Mouse (Mus musculus) limb, embryonic 11.5 days (tissue): Measurements from ENCODE around the gene Eif1ad. TPM values are rescaled to one million over a fixed set of nuclear protein-coding genes. Genes with fewer than 3 reads are reported as not detected.
"Not testable (repeated sequence)": the region's sequence is repeated elsewhere in the genome, so short reads cannot be mapped to it uniquely, and the experiment has no call there.

Experiments
- ATAC-seq: fragments of 200-750 bp; cut with Nextera tagmentation; 2 replicates; pipeline ENCODE4 v1.8.0; 2017; ENCODE audit warnings: low read depth; ENCODE audit not compliant: insufficient number of reproducible peaks, low FRiP score, low TSS enrichment
- DNase-seq: peaks from one replicate; pipeline ENCODE4 v3.0.0-alpha.2; 2015; ENCODE audit warnings: low spot score
- H3K27ac ChIP-seq: fragments of 300-500 bp; sonication (generic); replicated peaks from 2 replicates; pipeline ENCODE4 v1.5.1; 2014; ENCODE audit warnings: low read depth, mild to moderate bottlenecking, low read length
- H3K27me3 ChIP-seq: fragments of 300-500 bp; sonication (generic); 2 replicates; pipeline ENCODE4 v1.6.1; 2014; ENCODE audit warnings: mild to moderate bottlenecking, low read length, mixed read lengths; ENCODE audit not compliant: control insufficient read depth, insufficient read depth
- H3K36me3 ChIP-seq: fragments of 300-500 bp; sonication (generic); 2 replicates; pipeline ENCODE4 v1.6.1; 2014; ENCODE audit warnings: mild to moderate bottlenecking, low read length, moderate library complexity, mixed read lengths; ENCODE audit not compliant: control insufficient read depth, insufficient read depth
- H3K4me1 ChIP-seq: fragments of 300-500 bp; sonication (generic); 2 replicates; pipeline ENCODE4 v1.6.1; 2014; ENCODE audit warnings: low read length, mixed read lengths; ENCODE audit not compliant: control insufficient read depth, insufficient read depth
- H3K4me2 ChIP-seq: fragments of 300-500 bp; sonication (generic); 2 replicates; pipeline ENCODE4 v1.6.1; 2014; ENCODE audit warnings: low read depth, mild to moderate bottlenecking, moderate library complexity; ENCODE audit not compliant: severe bottlenecking
- H3K4me3 ChIP-seq: fragments of 300-500 bp; sonication (generic); 2 replicates; pipeline ENCODE4 v1.5.1; 2014; ENCODE audit warnings: low read depth, low read length
- H3K9ac ChIP-seq: fragments of 300-500 bp; sonication (generic); 2 replicates; pipeline ENCODE4 v1.6.1; 2014; ENCODE audit warnings: mild to moderate bottlenecking, low read length
- H3K9me3 ChIP-seq: fragments of 300-500 bp; sonication (generic); 2 replicates; pipeline ENCODE4 v1.6.1; 2016; ENCODE audit warnings: low read length; ENCODE audit not compliant: control insufficient read depth
- WGBS: fragments of 180-500 bp; shearing (Covaris S2); extraction: QIAGEN DNeasy Blood & Tissue Kit; methylation state at CpG from one replicate; pipeline ENCODE4 v1.1.7; 2014; 5-methylcytosine and 5-hydroxymethylcytosine counted together
- polyA plus RNA-seq: library from polyadenylated mRNA; unstranded; fragments of >200 nt; fragmentation: Nextera tagmentation; extraction: Ambion mirVana; gene quantifications from 2 replicates; pipeline ENCODE4 v1.2.1, GENCODE M21; 2014

Eif1ad gene
- polyA plus RNA-seq, 1 experiment from 2014 or later: 78.9 TPM

DNA sequence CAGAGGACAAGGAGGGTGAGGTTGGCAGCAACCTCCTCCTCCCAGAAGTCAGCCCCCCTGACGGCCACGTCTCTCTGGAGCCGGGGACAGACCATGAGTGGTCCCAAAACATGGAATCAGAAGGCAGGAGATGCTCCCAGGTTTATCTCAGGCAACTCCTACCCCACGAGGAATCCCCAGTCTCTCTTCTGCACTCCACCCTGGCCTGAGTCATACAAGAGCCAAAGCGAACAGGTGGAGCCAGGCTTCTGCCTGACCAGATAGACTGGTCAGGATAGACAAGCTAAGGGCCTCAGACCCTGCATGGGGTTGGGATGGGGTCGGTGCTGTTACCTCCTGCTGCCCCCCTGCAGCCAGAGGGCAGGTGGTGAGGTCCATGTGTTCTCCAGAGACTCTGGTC, 18.5 kb upstream of the Eif1ad start:
- no peak overlapping the region for H3K4me2 ChIP-seq
- WGBS: 84% methylated on average over 6 of the region's 6 CpGs
- H3K4me1 ChIP-seq: peaks cover 3% of the 10 kb centered on the region; the same call in 1 of the 2 replicates
- DNase-seq (no peak), ATAC-seq (no peak)
- no peaks in the 10 kb centered on the region for H3K36me3 ChIP-seq
- H3K4me3 ChIP-seq: no peak overlapping the region
- 0 out of 2 replicates have a peak, but pooled peaks cover 4% of the 10 kb centered on the region for H3K27me3 ChIP-seq
- no peaks in the 10 kb centered on the region for H3K9me3 ChIP-seq
- no peak overlapping the region for H3K27ac ChIP-seq
- H3K9ac ChIP-seq: no peak overlapping the region

DNA sequence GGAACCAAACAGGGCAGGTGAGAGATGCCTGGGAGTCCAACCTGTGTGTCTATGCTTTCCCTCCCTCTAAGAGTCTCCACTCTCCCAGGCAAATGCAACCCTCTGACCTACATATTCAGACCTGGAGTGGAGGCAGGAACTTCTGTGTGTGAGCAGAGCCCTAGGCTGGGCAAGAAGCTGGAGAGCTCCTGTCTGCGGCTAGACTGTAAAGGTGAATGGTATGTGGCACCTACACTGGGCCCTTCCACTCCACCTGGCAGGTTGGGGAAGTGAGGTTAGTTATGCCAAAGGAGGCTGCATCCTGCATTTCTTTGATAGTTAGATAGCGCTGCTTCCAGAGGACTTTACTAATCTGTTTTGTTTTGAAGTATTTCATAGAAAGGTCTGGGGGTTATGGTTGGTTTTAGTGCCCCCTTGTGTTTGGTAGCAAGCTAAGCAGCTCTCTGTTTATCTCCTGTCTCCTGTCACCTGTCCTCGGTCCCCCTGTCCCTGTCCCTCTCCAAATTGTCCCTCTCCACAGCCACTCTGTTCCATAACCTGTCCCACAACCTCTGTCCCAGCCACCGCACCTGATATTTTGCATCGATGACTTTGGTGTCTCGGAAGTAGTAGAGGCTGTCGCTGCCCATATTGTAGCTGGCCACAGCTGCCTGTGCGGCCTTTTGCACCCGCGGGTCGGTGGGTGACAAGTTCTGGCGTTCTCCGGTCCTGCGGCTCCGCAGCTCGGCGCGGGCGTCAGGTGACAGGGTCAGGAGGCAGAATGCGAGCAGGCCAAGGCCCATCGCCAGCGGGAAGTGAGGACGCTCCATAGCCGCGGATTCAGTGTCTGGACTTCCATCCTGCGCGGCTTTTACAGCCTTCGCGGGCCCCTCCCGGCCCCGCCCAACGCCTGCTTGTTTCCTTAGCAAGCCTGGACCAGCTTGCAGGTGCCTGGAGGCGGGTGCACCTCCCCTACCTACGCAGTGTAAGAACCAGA, 17.7 kb upstream of the Eif1ad start:
- H3K9me3 ChIP-seq: no peaks in the 10 kb centered on the region
- H3K36me3 ChIP-seq: no peaks in the 10 kb centered on the region
- H3K4me1 ChIP-seq: peaks cover 3% of the 10 kb centered on the region; the same call in 1 of the 2 replicates
- peak; percentile 48 for DNase-seq
- peak overlapping the region; percentile 71 for H3K4me2 ChIP-seq
- 5% methylated on average over 34 of the region's 34 CpGs for WGBS
- H3K27ac ChIP-seq: no peak overlapping the region
- peak overlapping the region; percentile 50 for H3K9ac ChIP-seq
- ATAC-seq: no peak
- 0 out of 2 replicates have a peak, but pooled peaks cover 4% of the 10 kb centered on the region for H3K27me3 ChIP-seq
- H3K4me3 ChIP-seq: peak overlapping the region; percentile 33

DNA sequence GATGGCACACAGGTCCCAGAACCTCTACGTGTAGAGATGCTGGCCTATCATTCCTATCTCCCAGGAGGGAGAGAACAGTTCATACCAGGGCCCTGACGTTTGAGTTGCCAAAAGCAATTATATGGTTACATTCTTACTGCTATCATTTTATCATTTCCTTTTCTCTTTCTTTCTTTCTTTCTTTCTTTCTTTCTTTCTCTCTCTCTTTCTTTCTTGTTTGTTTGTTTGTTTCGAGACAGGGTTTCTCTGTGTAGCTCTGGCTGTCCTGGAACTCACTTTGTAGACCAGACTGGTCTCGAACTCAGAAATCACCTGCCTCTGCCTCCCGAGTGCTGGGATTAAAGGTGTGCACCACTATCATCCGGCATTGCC, 17.1 kb upstream of the Eif1ad start, which contains the start of gene Cst6:
Gene Cst6 (minus strand): TSS at position 73 of the 372 bp plus-strand sequence.
- Histone ChIP-seq H3K4me2 (peak within 1 kb of the TSS; percentile 71), H3K9ac (peak within 1 kb of the TSS; percentile 50), H3K4me3 (peak within 1 kb of the TSS; percentile 33)
- not testable (repeated sequence) for H3K9me3 ChIP-seq, H3K36me3 ChIP-seq, H3K27me3 ChIP-seq, H3K27ac ChIP-seq, DNase-seq, H3K4me1 ChIP-seq, ATAC-seq
- 65% methylated on average over 6 of the region's 6 CpGs for WGBS

DNA sequence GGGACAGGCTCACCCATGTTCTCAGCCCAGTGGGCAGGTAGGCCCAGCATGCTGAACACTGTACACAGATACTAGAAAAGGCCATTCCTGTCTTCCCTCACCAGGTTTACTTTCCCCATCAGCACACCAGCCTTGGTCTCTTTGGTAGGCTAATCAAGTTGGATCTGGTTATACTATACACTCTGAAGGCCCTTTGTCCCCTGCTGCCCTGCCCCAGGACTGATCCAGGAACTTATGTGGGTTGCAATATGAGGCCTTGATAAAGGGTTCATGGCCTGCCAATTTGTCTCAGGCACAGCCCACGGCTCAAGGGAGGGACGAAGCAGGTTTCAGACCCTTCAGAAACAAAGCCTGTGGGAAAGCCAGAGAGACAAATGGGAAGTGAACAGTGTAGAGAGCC, 12.9 kb upstream of the Eif1ad start:
- Histone ChIP-seq H3K4me2 (no peak overlapping the region), H3K4me3 (no peak overlapping the region), H3K27ac (no peak overlapping the region), H3K9me3 (no peaks in the 10 kb centered on the region), H3K9ac (no peak overlapping the region), H3K36me3 (no peaks in the 10 kb centered on the region), H3K27me3 (0 out of 2 replicates have a peak, but pooled peaks cover 4% of the 10 kb centered on the region), H3K4me1 (peaks cover 3% of the 10 kb centered on the region; the same call in 1 of the 2 replicates)
- no peak for ATAC-seq
- 84% methylated on average over 2 of the region's 2 CpGs for WGBS
- no peak for DNase-seq

DNA sequence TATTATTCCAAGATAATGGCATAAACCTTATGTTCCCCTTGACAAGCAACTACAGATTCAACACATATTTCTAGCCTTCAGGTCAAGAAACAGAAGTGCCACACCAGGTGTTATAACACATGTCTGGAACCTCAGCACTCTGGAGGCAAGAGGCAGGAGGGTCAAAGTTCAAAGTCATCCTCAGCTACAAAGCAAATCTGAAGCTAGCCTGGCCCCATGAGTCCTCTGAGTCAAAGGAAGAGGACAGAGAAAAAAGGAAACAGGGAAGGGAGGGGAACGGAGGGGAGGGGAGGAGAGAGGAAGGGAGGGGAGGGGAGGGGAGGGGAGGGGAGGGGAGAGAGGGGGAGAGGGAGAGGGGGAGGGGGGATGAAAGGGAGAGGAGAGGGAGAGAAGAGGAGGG, 10.5 kb upstream of the Eif1ad start:
- Histone ChIP-seq H3K27ac (no peak overlapping the region), H3K9me3 (peaks cover 2% of the 10 kb centered on the region; the same call in 1 of the 2 replicates), H3K4me3 (no peak overlapping the region), H3K27me3 (no peaks in the 10 kb centered on the region), H3K4me1 (no peaks in the 10 kb centered on the region), H3K9ac (no peak overlapping the region), H3K4me2 (no peak overlapping the region), H3K36me3 (no peaks in the 10 kb centered on the region)
- no peak for DNase-seq
- WGBS: no CpG with 5 or more reads among the region's 1 CpGs
- ATAC-seq: no peak

DNA sequence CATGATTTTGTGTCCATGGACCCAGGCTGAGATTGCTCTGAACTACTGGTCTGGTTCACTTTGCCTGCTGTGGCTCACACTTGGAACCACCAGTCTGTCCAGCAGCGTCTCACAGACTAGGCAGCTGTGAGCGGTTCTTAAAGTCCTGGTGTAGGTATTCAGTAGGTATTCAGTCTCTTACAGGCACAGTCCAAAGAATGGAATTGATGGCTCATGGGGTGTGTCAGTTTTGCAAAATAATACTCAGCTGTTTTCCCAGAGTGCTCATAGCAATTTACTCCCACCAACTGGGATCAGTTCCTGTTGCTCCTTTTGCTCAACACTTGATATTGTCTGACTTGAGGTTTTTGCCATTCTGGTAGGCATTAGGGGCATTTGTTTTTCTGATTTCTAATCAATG, 4.4 kb upstream of the Eif1ad start:
- no peak for ATAC-seq
- Histone ChIP-seq H3K9me3 (peaks cover 2% of the 10 kb centered on the region; the same call in 1 of the 2 replicates), H3K4me1 (peaks cover 6% of the 10 kb centered on the region), H3K27me3 (no peaks in the 10 kb centered on the region), H3K4me3 (no peak overlapping the region), H3K36me3 (peaks cover 9% of the 10 kb centered on the region; the same call in 1 of the 2 replicates), H3K4me2 (no peak overlapping the region), H3K9ac (no peak overlapping the region), H3K27ac (no peak overlapping the region)
- DNase-seq: no peak
- 79% methylated on average over 2 of the region's 2 CpGs for WGBS

DNA sequence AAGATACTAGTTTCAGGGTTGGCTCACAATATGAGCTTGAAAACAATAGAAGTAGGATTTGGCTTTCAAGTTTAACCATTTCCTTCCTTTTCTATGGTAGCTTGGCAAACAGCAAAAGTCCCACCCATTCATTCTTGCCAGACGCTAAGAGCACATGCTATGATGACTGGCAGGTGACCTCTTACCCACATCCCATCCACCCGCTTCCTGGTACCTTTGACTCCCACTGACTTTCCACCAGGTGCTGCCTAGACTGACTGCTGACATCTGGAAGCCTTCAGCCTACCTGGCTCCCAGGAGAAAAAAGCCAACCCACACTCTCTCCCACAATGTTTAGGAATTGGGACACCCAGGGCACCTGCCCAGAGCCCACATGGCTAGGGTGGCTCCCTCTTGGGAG, 2.4 kb upstream of the Eif1ad start:
- WGBS: 88% methylated on average over 2 of the region's 2 CpGs
- H3K4me3 ChIP-seq: no peak overlapping the region

DNA sequence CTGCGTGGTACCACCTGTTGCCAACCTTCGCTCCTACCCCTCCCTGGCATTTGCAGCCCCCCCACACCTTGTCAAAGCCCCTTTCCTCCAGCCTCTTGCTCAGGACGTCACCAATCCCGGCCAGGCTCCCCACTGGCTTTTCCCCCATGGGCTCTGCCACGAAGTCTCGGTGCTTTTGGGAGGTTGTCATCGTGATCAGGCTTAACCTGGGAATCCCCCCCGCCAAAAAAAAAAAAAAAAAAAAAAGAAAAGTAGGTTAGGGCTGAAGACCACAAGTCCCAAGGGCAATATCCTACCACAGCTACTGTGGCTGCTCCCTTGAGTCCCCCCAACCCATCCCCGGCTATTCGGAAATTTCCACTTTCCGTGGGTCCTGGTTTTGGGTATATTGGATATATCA, 790 bp upstream of the Eif1ad start:
- Histone ChIP-seq H3K9ac (peak overlapping the region; percentile 89), H3K27ac (peak overlapping the region; percentile 92; the same call in 1 of the 2 replicates), H3K27me3 (no peaks in the 10 kb centered on the region), H3K4me2 (peak overlapping the region; percentile 91), H3K4me1 (peaks cover 15% of the 10 kb centered on the region), H3K9me3 (no peaks in the 10 kb centered on the region), H3K36me3 (peaks cover 22% of the 10 kb centered on the region), H3K4me3 (peak overlapping the region; percentile 99)
- DNase-seq: no peak
- WGBS: 21% methylated on average over 11 of the region's 11 CpGs
- ATAC-seq: no peak

More for the DNA sequence above, 2.4 kb upstream of the Eif1ad start:
- peaks cover 15% of the 10 kb centered on the region for H3K4me1 ChIP-seq
- no peaks in the 10 kb centered on the region for H3K9me3 ChIP-seq
- ATAC-seq (no peak), DNase-seq (no peak)
- no peaks in the 10 kb centered on the region for H3K27me3 ChIP-seq
- H3K9ac ChIP-seq: no peak overlapping the region
- H3K4me2 ChIP-seq: no peak overlapping the region
- no peak overlapping the region for H3K27ac ChIP-seq
- H3K36me3 ChIP-seq: peaks cover 12% of the 10 kb centered on the region; the same call in 1 of the 2 replicates
